Mouse (Mus musculus) urinary bladder, postnatal 14 days (tissue): ENCODE results near the gene Nop53.

Experiments used
- DNase-seq: peaks from one replicate; pipeline ENCODE4 v3.0.0; 2021; ENCODE audit warnings: low spot score

Nop53 gene

DNA sequence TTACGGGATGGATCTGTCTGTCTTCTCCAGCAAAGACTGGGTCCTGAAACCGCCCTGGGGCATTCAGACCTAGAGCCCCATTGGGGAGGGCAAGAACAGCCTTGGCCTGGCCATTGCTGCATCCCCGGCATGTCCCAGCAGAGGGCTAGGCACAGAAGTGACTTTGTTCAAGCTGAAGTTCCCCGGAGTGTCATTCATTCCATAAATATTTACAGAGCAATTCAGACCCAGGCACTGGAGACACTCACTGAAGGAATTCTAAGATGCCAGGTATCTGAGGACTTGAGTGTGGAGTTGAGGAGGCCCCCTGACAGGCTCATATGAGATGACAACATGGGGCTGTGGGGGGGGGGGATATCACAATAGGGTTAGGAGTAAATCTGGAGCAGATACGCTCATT, 10.3 kb upstream of the Nop53 start:
- DNase-seq, result no peak

DNA sequence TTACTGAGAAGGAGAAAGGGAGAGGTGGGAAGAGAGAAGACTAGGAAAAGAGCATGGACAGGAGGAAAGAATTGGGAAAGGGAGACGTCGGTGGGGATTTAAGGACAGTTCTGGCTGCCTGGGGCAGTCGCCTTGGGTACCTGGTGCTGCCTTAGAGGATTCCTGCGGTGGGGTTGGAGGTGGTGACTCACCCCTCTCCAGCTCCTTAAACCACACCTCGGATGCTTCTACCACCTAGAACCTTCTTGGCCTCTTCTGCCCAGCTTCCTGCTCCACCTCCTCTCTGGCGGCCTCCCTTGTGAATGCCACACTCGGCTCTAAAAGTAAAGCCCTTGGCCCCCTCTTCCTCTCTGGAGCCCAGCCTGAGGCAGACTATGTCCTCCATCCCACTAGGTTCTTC, 9.6 kb upstream of the Nop53 start:
- peak; percentile 43 for DNase-seq

DNA sequence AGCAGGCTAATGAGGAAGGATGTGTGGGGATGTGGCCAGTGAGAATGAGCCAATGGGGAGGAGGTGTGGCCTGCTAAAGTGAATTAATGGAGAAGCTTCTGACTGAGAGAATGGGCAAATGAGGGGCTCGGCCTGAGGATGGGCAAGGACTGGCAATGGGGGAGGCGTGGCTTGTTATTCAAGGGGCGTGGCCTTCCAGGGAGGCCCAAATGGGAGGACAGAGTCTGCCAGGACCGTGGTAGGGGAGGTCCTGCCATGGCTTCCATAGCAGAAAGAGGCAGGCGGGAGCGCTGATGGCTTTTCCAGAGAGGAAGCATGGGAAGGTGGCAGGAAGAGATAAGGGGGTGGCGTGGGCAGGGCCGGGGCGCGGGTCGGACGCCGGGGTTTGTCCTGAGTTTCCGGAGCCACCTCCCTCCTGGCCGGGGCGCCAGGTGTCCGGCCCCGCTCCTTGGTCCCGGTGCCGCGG, 9.1 kb upstream of the Nop53 start:
- DNase-seq, result peak; percentile 53

DNA sequence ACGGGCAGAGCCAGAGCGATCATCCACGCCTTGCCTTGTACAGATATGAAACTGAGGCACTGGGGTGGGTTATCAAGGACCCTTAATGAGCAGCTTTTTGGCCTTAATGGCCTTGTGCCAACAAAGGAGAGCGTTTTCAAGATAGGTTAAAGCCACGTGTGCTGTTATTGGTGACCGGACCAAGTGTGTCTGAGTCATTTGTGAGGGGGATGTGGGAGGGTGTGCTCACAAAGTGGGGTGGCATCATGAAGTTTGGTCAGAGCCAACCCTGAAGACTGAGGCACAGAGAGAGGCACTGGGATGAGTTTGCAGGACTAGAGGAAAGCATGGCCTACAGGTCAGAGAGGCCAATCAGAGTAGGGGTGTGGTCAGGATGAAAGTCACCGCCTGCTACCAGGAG, 8.6 kb upstream of the Nop53 start:
- DNase-seq, result no peak

GRCm38 (mm10) chr7:15953307-15954074, 7.6 kb upstream of the Nop53 start:
- no peak for DNase-seq

DNA sequence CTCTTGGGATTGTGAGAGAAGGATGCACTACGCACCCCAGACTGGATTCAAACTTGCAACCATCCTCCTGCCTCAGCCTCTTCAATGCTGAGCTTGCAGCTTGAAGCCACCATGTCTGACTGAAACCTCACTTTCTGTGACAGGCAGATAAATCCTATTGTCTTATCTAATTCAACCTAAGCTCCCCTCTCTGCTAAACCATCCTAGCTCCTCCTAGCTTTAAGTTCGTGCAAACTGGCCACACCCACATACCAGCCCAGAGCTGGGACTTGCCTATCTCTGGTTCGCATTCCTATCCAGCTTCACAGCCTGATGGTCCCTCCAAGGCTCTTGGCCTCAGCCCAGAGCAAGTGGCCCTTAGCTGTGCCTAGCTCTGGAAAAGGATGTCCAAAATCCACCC, 6.5 kb upstream of the Nop53 start:
- DNase-seq, result no peak

DNA sequence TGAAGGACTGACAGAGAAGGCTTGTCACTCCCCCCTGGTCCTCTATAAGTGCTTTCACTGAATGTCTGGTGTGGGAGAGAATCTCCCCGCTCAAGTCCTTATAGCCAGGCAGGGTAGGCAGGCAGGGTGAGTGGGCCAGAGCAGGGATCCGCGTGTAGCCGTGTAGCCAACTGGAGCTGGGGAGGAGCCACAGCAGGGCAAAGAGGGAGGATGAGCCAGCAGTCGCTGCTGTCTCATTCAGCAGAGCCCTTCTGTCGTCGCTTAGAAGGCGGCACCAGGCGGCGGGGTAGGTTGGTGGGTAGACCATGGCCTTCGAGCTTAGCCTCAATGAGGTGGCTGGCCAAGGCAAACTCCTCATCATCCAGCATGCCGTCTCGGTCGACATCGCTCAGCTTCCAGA, 4.1 kb upstream of the Nop53 start:
- no peak for DNase-seq

DNA sequence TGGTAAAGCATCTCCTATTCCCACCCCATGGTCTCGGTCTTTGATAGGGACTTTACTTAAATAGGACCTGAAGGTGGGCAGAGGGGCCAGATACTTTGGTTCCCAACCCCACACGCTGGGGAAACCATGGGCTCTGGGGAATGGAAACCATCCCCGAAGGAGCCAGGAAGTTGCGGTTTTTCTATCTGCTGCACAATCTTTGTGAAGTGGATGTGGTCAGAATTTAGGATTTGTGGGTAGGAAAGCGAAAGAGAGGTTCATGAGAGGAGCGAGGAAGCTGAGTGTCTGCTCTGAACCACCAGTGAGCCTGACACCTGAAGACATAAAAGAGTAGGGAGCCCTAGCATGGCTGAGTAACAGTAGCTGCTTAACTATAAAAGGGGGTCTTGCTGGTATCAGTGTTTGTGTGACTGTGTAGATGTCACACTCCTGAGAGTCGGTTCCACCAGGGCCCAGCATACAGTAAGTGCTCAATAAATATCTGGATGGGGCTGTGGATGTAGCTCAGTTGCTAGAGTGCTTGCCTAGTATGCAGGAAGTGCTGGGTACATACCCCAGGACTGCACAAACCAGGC, 3.4 kb upstream of the Nop53 start:
- DNase-seq, result no peak

DNA sequence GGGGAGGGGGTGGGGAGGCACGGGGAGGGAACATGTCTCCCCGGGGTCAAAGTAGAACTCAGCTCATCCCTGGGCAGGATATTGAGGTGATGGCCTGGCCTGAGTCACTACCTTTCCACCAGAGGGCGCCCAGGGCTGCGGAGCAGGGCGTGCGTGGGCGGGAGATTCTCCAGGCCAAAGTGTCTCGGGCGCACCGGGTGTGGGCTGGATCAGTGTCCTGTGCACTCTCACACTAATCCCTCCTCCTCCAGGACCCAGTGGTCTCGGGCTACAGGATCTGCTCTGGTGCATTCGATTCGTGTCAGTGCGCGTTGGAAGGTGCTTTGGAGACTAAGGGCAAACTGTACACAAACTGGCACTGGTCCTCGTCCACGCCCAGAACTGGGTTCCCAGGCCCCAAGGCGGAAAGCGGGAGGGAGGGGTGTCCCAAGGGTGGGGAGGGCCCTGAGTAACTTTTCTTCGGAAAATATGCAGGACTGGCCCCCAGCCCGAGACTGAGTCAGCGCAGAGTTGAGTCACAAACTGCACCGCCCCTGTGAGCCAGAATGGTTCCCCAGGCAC, 2.6 kb upstream of the Nop53 start:
- DNase-seq, result peak; percentile 93

DNA sequence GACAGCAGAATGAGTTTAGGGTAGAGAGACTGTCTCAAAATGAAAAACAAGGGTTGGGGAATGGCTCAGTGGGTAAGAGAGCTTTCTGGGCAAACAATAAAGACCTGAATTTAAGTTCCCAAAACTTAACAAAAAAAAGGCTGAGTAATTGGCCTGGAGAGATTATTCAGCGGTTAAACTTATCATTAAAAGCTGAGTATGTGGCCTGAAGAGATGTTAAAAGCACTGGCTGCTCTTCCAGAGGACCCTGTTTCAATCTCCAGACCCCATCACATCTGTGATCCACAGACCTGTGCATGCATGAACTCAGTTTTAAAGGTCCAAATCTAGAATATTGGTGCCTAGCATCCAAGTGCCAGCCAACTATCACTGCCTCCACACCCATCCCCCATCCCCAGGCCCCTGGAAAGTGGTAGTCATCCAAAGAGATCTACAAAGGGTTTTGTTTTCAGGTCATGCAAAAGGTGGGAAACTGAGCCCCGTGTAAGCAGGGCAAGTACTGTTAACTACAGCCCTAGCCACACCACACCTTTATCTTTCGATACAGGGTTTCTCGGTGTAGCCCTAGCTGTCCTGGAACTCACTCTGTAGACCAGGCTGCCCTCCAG, 1.9 kb upstream of the Nop53 start:
- no peak for DNase-seq

- DNase-seq, result no peak
Observed at GRCm38 (mm10) chr7:15945211-15945610, 663 bp downstream of the Nop53 start.

- DNase-seq, result no peak
Observed at GRCm38 (mm10) chr7:15944311-15944710, 1.6 kb downstream of the Nop53 start.

DNA sequence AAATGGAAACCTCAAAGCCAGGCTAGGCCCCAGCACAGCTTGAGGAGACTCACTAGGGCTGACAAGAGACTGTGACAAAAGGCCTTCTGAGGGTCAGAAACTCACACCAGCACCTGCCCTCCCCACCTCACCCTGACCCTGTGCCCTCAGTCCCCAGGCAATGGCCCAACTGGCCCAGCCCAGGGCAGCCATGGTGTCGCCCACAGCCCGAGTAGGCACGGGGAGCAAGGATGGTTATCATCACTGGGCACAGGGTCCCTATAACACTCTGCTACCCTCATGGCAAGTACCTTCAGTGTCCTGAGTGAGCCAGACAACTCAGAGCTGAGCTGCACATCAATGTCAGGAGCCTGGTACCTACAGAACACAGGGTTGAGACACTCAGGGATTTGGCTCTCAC, 7.3 kb downstream of the Nop53 start:
- no peak for DNase-seq

DNA sequence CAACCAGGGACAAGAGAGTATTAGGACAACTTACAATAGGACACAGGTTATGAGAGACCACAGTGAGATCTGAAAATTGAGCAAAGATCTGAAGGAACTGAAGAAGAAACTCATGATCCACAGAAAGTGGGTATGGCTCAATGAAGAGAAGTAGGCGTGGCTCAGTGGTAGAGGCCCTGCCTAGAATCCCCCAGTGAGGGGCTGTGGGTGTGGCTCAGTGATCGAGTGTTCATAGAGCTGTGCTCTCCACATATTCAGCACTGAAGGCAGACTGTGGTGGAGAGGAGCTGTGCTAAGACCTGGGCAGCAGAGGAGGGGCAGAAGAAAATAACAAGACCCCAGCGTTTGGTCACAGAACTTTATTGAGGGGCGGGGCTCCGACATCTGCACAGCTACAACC, 8.4 kb downstream of the Nop53 start:
- no peak for DNase-seq

- no peak for DNase-seq
Observed at GRCm38 (mm10) chr7:15933437-15934359, 12.2 kb downstream of the Nop53 start.

- DNase-seq, result no peak
Observed at GRCm38 (mm10) chr7:15931635-15932034, 14.2 kb downstream of the Nop53 start.

DNA sequence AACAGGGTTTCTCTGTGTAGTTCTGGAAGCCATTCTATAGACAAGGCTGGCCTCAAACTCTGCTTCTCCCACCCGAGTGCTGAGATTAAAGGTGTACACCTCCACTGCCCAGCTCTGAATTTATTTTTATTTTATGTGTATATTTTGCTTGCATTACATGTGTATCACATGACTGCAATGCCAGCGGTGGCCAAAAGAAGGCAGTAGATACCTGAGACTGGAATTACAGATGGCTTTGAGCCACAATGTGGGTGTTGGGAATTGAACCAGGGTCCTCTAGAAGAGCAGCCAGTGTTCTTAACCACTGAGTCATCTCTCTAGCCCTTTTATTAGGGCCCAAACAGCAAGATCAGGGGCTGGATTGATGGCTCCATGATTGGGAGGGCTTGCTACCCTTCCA, 15.3 kb downstream of the Nop53 start:
- DNase-seq, result no peak

DNA sequence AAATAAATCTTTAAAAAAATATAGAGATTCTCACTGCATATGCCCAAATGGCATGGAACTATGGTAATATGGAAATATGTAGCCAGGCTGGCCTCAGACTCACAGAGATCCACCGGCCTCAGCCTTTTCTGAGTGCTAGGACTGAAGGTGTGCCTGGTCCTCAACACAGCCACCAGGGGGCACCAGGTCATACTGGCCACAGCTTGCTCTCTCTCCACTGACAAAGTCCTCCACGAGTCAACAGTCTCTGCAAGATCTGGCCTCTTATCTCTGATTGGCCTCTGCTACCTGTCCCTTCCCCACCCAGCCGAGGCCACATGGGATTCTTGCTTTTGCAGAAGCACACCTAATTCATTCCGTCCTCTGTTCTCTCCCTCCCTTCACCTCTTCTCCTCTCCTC, 16.0 kb downstream of the Nop53 start:
- peak; percentile 65 for DNase-seq

DNA sequence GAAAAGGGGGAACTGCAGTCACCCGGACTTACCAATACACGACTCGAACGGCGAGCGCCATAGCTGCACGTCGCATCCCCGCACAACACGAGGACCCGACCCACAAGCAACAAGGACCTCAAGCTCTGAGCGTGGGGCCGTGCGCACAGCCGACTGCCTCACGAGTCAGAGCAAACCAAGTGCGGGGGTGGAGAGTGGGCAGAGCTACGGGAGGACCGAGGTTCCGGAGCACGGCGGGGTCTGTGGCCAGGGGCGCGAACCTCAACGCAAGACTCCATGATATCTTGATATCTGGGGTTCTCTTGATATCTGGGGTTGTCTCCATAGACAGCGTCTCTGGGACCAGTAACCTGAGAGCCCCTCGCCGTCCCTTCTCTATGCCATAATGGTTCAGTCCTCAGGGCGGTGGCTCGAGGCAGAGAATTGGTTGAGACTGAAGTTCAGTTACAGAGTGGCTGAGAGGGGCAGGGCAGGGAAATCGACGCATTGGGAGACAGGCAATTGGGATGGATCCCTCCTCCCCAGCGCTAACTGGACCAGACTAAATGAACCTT, 23.6 kb downstream of the Nop53 start, which contains the start of gene Selenow:
Selenow (minus strand) TSS at position 183 of the 554 bp plus-strand sequence.
- DNase-seq, result peak; percentile 91

DNA sequence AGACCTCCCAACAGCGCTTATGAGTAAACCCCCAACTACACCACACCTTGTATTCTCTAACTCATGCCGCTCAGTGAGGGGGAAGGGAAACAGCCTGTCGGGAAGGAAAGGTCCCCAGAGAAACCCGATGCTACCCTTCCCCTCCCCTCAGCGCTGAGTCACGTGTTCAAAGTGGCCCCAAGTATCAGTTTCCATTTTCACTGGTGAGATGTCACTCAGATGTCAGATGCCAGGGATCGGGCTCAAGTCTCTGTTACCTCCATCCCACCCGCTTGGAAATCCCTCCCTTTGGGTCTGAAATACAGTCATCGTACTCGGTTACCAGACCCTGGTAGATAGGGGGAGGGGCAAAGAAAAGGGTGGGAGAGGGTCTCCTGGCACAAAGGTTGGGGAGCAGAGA, 24.1 kb downstream of the Nop53 start:
- DNase-seq, result peak; percentile 20

GRCm38 (mm10) chr7:15920645-15921190, 25.2 kb downstream of the Nop53 start:
- no peak for DNase-seq
